Mouse (Mus musculus) midbrain, postnatal 0 days (tissue): ENCODE data around the gene Col17a1. TPM values are rescaled to one million over a fixed set of nuclear protein-coding genes. Genes with fewer than 3 reads are reported as not detected.
A peak's percentile ranks its signal among the peaks of the same experiment; 100 is the strongest.

Experiments
- ATAC-seq: fragments of 200-750 bp; cut with Nextera tagmentation; 2 replicates; pipeline ENCODE4 v1.8.0; 2017; ENCODE audit warnings: moderate number of reproducible peaks, mild to moderate bottlenecking, moderate TSS enrichment, moderate library complexity; ENCODE audit not compliant: low FRiP score
- DNase-seq: peaks from one replicate; pipeline ENCODE4 v3.0.0-alpha.2; 2015; ENCODE audit warnings: low spot score
- H3K27ac ChIP-seq: fragments of 300-500 bp; sonication (generic); 2 replicates; pipeline ENCODE4 v1.5.1; 2014; ENCODE audit warnings: low read depth, mild to moderate bottlenecking, low read length, mixed read lengths
- H3K27me3 ChIP-seq: fragments of 300-500 bp; sonication (generic); 2 replicates; pipeline ENCODE4 v1.6.1; 2014; ENCODE audit warnings: low read length, control low read depth, mixed read lengths; ENCODE audit not compliant: insufficient read depth
- H3K36me3 ChIP-seq: fragments of 300-500 bp; sonication (generic); 2 replicates; pipeline ENCODE4 v1.6.1; 2014; ENCODE audit warnings: low read length, control low read depth, mixed read lengths; ENCODE audit not compliant: insufficient read depth
- H3K4me1 ChIP-seq: fragments of 300-500 bp; sonication (generic); 2 replicates; pipeline ENCODE4 v1.6.1; 2014; ENCODE audit warnings: mild to moderate bottlenecking, control low read depth, antibody characterized with exemption, low read length, mixed read lengths; ENCODE audit not compliant: insufficient read depth
- H3K4me2 ChIP-seq: fragments of 300-500 bp; sonication (generic); 2 replicates; pipeline ENCODE4 v1.6.1; 2014; ENCODE audit warnings: low read depth, mild to moderate bottlenecking, low read length, mixed read lengths; ENCODE audit not compliant: poor library complexity, severe bottlenecking
- H3K4me3 ChIP-seq: fragments of 300-500 bp; sonication (generic); 2 replicates; pipeline ENCODE4 v1.5.1; 2014; ENCODE audit warnings: low read depth, mild to moderate bottlenecking, low read length, moderate library complexity
- H3K9ac ChIP-seq: fragments of 300-500 bp; sonication (generic); replicated peaks from 2 replicates; pipeline ENCODE4 v1.6.1; 2014; ENCODE audit warnings: mild to moderate bottlenecking, low read length, moderate library complexity, mixed read lengths; ENCODE audit not compliant: poor library complexity, severe bottlenecking
- H3K9me3 ChIP-seq: fragments of 300-500 bp; sonication (generic); 2 replicates; pipeline ENCODE4 v1.6.1; 2016; ENCODE audit warnings: low read length, control low read depth
- CTCF ChIP-seq: IDR thresholded peaks from 2 replicates; pipeline ENCODE4 v1.5.1; 2016; ENCODE audit warnings: antibody characterized with exemption, mild to moderate bottlenecking
- WGBS: fragments of 180-500 bp; shearing (Covaris S2); extraction: QIAGEN DNeasy Blood & Tissue Kit; methylation state at CpG from one replicate; pipeline ENCODE4 v1.1.7; 2014; 5-methylcytosine and 5-hydroxymethylcytosine counted together
- polyA plus RNA-seq: library from polyadenylated mRNA; unstranded; fragments of >200 nt; fragmentation: Nextera tagmentation; extraction: Ambion mirVana; gene quantifications from 2 replicates; pipeline ENCODE4 v1.2.1, GENCODE M21; 2015
- total RNA-seq: library from RNA; depleted of rRNA; stranded (reverse); fragments of >200 nt; gene quantifications from 2 replicates; pipeline ENCODE4 v1.2.3, GENCODE M21; 2014

Col17a1 gene
- total and polyA plus RNA-seq, 2 experiments from 2014 or later: 0.33 to 1.6 TPM

DNA sequence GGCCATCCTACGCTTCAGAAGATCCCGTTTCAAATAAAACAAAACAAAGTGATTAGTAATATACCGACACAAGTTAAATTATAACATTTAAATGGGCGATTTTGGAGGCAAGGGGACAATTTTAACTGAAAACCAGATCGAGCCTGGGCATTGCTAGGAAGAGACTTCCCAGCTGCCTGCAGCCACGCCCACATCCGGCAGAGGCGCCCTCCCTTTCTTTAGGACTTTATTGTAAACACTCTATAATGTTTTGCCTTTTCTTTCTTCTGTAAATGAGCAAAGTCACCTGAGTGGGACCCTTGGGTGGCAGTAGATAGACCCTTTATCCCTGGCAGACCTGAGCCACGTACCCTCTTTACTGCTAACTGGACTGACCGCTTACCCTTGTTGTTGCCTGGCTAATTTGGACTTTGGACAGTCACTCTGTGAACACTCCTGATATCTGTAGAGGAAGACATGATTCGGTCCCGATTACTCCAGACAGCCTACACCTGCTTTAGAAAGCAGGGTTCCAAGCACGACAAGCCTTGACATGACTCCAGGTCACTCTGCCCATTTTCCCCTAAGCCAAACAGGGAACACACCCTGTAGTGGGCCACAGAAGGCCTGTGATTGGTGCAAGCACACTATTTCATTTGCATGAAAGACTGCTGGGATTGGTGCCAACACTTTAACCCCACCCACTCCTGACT lies 13.3 kb upstream of the Col17a1 start:
- 78% methylated on average over 13 of the region's 13 CpGs for WGBS
- Histone ChIP-seq H3K4me1 (no peaks in the 10 kb centered on the region), H3K36me3 (no peaks in the 10 kb centered on the region), H3K27me3 (no peaks in the 10 kb centered on the region), H3K9me3 (no peaks in the 10 kb centered on the region), H3K4me3 (no peak overlapping the region), H3K27ac (no peak overlapping the region), H3K9ac (no peak overlapping the region), H3K4me2 (no peak overlapping the region)
- DNase-seq (no peak), ATAC-seq (no peak)
- no peak for TF ChIP-seq CTCF

DNA sequence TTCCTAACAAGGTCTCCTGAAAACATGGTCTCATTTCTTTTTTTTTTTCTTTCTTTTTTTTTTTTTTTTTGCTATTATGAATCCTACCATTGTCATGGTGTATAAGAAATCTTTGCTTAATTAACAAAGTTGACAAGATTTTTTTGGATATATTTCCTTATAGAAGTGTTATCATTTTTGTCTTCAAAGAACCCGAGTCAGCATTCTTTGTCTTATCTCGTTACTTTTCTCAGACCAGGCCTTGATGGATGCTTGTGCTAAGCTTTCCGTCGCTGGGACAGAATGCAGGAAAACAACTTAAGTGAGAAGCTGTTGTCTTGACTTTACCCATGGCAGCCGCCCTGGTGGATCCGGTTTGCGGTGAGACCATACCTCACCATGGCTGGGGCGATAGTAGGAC lies 8.6 kb upstream of the Col17a1 start:
- TF ChIP-seq CTCF: no peak
- DNase-seq: no peak
- no peaks in the 10 kb centered on the region for H3K36me3 ChIP-seq

GRCm38 (mm10) chr19:47699743-47700142 lies 7.8 kb upstream of the Col17a1 start:
- Histone ChIP-seq H3K9ac (no peak overlapping the region), H3K36me3 (no peaks in the 10 kb centered on the region), H3K9me3 (no peaks in the 10 kb centered on the region), H3K27me3 (no peaks in the 10 kb centered on the region), H3K27ac (no peak overlapping the region), H3K4me3 (no peak overlapping the region), H3K4me2 (no peak overlapping the region), H3K4me1 (no peaks in the 10 kb centered on the region)
- ATAC-seq (no peak), DNase-seq (peak; percentile 6)
- TF ChIP-seq CTCF: no peak
- WGBS: 80% methylated on average over 9 of the region's 9 CpGs

More for the DNA sequence above, 8.6 kb upstream of the Col17a1 start:
- H3K9me3 ChIP-seq: no peaks in the 10 kb centered on the region
- H3K27ac ChIP-seq: no peak overlapping the region
- no peak overlapping the region for H3K9ac ChIP-seq
- H3K27me3 ChIP-seq: no peaks in the 10 kb centered on the region
- ATAC-seq: no peak
- no peaks in the 10 kb centered on the region for H3K4me1 ChIP-seq
- WGBS: 81% methylated on average over 8 of the region's 8 CpGs
- H3K4me2 ChIP-seq: no peak overlapping the region
- no peak overlapping the region for H3K4me3 ChIP-seq

- Histone ChIP-seq H3K4me3 (no peak overlapping the region), H3K27ac (no peak overlapping the region), H3K4me1 (no peaks in the 10 kb centered on the region), H3K27me3 (no peaks in the 10 kb centered on the region), H3K4me2 (no peak overlapping the region), H3K9ac (no peak overlapping the region), H3K9me3 (no peaks in the 10 kb centered on the region), H3K36me3 (no peaks in the 10 kb centered on the region)
- no peak for TF ChIP-seq CTCF
- 82% methylated on average over 9 of the region's 9 CpGs for WGBS
- ATAC-seq (no peak), DNase-seq (no peak)
These were observed 6.4 kb upstream of the Col17a1 start for GRCm38 (mm10) chr19:47698266-47698665.

DNA sequence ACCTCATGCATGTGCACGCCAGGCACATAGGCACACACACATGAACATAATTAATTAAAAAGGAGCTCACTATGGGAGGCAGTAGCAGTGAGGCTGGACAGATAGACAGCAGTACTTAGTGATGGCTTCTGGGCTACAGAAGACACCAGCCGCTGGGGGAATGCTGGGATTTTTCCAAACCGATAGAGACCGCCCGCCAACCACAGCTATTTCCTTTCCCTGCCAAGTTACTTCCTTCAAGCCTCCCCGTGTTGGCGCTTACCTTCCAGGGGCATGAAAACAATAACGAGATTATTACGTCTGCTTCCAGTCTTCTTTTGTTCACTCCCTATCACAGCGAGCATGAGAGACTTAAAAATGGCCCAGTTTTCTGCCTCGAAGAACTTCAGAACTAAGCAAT lies 5.2 kb upstream of the Col17a1 start:
- TF ChIP-seq CTCF: no peak
- no peak overlapping the region for H3K4me3 ChIP-seq
- H3K27ac ChIP-seq: no peak overlapping the region
- no peak overlapping the region for H3K9ac ChIP-seq
- no peaks in the 10 kb centered on the region for H3K9me3 ChIP-seq
- no peaks in the 10 kb centered on the region for H3K36me3 ChIP-seq
- ATAC-seq: no peak
- H3K27me3 ChIP-seq: no peaks in the 10 kb centered on the region
- no peak for DNase-seq
- 73% methylated on average over 11 of the region's 11 CpGs for WGBS
- no peaks in the 10 kb centered on the region for H3K4me1 ChIP-seq
- no peak overlapping the region for H3K4me2 ChIP-seq

GRCm38 (mm10) chr19:47696411-47696810 lies 4.5 kb upstream of the Col17a1 start:
- Histone ChIP-seq H3K9me3 (no peaks in the 10 kb centered on the region), H3K27me3 (no peaks in the 10 kb centered on the region), H3K4me3 (no peak overlapping the region), H3K4me1 (no peaks in the 10 kb centered on the region), H3K9ac (no peak overlapping the region), H3K27ac (no peak overlapping the region), H3K36me3 (no peaks in the 10 kb centered on the region), H3K4me2 (no peak overlapping the region)
- ATAC-seq (no peak), DNase-seq (no peak)
- 93% methylated on average over 8 of the region's 8 CpGs for WGBS
- TF ChIP-seq CTCF: no peak
